Mouse (Mus musculus) frontal cortex, postnatal 14 days (tissue): ENCODE measurements around the gene Cdhr2.
A peak's percentile ranks its signal among the peaks of the same experiment; 100 is the strongest.

Experiments
- DNase-seq, 2 experiments: peaks; one replicate each; pipeline ENCODE4 v3.0.0; 2022; ENCODE audit warnings: low spot score in 2 of 2

Gene Cdhr2

DNA sequence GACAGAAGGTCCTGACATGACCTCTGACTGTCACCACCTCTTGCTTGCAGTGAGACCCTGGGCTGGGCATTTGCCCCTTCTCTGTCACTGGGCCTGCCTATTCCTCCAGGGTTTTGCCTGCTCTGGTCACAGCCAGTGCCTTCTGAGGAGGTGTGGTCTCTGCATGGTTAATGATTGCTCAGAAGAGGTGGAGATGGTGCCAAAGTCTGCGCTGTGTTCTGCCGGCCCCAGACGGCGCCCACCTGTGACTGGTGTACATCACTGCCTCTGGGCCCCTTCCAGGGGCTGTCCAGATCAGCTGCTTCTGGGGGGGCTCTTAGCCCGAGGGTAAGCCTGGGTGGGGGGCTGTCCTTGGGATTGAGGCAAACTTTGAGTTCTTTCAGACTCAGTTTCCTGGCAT is at the start of gene Cdhr2:
Cdhr2 (plus strand) TSS at position 219 of the 400 bp plus-strand sequence.
- DNase-seq = no peak

GRCm38 (mm10) chr13:54660877-54661276 is 40.4 kb upstream of the Cdhr2 start:
- no peak for DNase-seq

- no peak for DNase-seq
Measured at GRCm38 (mm10) chr13:54661358-54661757, 39.9 kb upstream of the Cdhr2 start.

DNA sequence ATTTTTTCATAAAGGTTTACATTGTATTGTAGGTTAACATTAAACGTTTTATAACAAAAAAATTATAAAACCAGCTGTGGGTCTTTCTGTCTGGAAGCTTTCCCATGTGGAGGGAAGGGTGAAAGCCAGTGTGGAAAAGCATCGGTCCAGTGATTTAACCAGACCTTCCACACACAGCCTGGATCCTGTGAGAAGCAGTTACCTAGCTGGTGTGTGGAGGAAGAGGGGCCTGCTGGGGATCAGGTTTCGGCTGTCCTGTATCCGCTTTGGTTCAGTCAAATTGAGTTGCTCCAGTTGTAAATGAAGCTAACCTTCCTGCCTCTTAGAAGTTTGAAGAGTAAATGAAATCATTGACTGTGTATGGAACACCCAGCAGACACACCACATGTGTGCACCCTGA is 37.3 kb upstream of the Cdhr2 start:
- no peak for DNase-seq

GRCm38 (mm10) chr13:54664509-54664908 is 36.8 kb upstream of the Cdhr2 start:
- DNase-seq = no peak

DNA sequence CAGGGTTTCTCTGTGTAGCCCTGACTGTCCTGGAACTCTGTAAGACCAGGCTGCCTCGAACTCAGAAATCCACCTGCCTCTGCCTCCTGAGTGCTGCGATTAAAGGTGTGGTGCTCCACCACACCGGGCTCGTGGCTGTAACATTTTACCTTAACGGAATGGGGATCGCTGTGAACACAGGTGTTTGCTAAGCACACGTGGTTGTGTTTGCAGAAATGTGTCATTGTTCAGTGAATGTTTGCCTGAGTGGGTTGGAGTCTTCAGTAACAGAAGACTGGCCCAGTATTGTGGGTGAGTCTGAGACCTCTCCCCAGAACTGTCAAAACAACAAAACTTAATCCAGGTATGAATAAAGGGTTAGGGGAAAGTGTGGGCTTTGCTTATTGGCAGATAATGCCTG is 36.2 kb upstream of the Cdhr2 start:
- DNase-seq = no peak

- no peak for DNase-seq
Measured at GRCm38 (mm10) chr13:54670491-54670890, 30.8 kb upstream of the Cdhr2 start.

DNA sequence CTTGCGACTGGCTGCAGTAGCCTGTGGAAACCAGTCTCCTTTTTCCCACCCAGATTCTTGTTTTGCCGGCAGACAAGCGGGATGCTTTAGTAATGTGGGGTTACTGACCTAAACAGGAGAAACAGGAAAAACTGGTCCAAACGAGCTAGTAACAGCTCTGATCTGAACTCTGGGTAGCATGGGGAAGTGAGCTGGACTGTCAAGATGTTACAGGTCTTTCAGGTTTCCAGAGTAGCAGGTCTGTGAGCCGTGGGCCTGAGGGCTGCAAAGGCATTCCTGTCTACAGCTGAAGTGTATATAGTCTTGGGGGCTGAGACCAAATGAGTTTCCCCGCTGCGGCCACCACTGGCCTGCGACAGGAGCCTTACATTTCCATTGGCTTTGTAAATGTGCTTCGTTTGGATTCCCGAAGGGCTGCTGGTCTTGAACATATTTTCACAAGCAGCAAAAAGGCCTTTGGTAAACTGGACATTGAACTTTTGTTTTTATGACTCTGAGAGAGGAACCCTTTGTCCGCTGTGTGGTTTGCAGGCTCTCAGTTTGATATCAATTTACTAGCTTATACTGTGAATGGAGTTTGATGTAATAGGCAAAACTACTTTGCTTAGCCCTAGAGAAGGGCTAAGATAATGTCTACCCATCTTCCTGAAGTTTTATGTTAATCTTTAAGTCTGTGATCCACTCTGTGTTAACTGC is 25.2 kb upstream of the Cdhr2 start:
- DNase-seq = no peak

- DNase-seq = no peak
Measured at GRCm38 (mm10) chr13:54678263-54678662, 23.0 kb upstream of the Cdhr2 start.

- no peak for DNase-seq
Measured at GRCm38 (mm10) chr13:54680184-54680853, 20.9 kb upstream of the Cdhr2 start.

DNA sequence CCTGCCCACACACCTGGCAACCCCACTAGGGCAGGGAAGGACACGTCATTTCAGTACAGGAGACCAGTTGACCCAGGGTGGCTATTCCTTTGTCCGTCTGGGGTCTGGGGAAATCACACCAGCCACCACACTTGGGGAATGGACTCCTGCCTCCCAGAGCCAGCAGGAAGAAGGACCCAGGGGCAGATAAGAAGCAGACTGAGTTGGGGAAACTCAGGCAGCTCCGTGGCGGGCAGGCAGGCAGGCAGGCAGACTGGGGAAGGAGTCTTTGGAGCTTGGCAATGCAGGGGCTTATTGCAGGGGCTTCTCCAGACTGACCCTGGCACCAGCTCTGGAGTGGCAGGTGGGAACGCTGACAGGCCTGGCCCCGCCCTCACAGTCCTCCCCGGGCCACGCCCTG is 20.0 kb upstream of the Cdhr2 start:
- no peak for DNase-seq

DNA sequence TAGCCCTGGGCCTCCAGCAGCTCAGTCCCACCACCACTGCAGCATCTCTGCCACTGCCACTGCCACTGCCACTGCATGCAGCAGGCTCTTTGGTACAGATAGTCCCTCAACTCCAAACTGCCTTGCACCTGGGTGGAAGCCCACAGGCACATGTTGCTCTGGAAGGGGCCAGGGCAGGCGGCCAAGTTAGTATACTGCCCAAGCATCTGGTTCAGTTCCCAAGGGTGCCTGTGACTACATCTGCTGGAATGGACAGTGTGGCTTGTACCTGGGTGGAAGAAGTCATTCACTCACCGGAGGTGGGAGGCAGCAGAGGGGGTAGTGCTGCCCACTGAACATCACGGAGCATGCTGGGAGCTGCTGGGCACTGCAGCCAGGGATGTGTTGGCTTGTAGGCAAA is 18.0 kb upstream of the Cdhr2 start:
- no peak for DNase-seq

GRCm38 (mm10) chr13:54684140-54684896 is 16.9 kb upstream of the Cdhr2 start:
- no peak for DNase-seq

DNA sequence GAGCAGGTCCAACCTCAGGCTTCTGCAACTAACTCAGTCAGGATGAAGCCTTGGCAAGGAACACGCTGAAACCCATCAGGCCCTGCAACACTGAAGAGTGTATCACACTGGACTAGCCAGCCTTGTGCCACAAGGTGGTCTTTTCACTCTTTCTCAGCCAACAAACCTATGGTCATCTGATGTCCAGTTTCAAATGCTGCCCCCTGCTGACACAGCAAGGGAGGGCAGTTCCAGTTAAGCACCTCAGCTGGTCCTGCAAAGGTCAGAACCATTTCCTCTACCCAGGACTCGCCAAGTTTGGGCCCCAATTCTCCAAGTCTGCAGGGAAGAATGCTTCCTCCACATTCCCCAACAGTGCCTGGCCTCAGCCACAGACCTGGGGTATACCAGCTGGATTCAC is 16.1 kb upstream of the Cdhr2 start:
- DNase-seq = peak in 1 of 2 experiments; percentile 16

GRCm38 (mm10) chr13:54686139-54687053 is 14.9 kb upstream of the Cdhr2 start:
- DNase-seq = peak in 1 of 2 experiments; percentile 9

DNA sequence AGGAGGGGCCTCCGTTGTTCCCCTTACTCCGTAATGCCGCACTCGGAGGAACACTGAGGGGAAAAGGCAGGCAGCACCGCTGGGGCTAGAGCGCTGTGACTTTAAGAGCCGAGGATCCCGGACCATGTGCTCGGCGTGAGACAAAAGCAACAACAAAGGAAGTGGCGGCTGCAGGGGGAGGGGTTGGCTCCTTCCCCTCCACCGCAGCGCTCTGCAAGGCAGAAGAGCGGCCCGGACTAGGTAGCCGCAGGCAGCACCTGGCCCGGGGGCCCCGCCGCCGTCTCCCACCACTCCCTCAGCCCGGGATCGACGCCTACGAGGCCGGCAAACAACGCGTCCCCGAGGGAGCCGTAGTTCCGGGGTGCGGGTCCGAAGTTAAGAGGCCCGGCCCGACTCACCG is 14.2 kb upstream of the Cdhr2 start:
- peak; percentile 62 to 70 for DNase-seq

DNA sequence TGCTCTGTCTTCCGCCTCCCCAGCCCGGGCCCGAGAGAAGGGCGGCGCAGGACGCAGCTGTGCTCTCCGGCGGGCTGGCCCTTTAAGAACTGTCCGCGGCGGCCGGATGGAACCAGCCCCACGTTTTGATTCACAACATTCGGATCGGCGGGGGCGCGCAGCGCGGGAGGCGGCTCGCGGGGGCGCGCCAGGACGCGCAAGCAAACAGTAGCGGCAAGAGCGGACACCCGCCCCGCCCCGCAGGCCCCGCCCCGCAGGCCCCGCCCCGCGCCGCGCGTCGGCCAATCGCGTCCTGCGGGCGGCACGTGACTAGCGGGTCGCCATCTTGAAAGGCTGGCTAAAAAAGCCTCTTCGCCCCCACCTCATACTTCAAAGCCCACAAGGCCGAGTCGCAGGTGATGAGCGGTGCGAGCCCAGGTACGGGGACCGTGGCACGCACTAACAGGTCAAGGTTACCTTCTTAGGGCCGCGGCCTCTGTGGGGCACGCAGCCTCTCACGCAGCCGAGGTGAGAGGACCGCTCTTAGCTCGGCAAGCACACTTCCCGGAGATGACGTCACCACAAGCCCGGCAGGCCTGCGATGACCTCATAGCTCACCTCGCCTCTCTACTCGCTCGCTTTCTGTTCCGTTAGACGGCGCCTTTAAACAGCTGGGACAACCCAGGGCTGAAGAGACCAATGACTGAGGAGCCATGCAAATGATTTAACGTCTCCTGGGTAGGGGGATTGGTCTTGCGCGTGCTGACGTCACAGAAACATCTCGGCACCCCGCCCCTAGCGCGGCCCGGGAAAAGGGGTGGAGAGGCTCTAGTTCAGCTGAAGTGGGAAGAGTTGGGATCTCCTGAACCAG is 13.5 kb upstream of the Cdhr2 start:
- peak; percentile 96 to 97 for DNase-seq

DNA sequence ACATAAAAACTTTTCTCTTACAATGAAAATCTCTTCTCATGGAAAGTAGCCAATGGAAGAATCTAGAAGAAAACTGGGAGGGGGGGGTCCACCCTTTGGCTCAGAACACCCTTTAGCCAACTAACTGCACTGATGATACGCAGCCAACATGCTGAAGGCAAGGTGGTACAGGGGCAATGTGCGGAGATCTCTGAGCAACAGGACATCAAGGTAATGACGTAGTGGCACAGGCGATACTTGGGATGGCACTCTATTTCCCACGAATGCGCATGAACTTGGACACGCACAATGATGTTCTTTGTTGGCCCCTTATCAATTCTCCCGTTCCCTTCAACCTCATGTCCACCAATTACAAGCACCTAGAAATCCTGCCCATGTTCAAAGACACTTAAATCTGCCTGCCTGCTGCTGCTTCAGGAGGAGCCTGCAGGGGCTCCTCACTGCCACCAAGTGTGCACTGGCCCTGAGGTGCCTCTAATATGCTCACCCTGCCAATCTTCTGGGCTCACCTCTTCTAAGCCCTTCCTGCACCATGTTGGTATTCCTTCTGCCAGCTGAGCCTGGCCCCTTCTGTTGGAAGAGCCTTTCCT is 11.0 kb upstream of the Cdhr2 start:
- DNase-seq = no peak

DNA sequence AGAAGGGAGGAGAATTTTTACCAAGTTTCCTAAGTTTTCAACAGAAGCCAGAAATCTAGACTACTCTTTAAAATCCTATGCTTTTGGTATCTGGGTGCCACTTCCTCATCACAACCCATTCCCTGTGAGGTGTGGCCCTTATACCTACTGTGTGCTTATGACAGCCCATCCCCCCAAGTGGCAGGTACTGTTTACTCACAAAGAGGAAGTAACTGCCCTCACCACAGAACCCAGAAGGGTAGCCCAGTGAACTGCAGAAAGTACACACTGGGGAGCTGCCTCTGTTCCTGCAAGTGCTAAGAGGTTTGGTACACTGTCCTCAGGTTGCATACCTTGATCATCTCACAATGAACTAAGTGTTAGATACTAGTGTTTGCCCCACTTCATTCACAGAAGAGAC is 9.5 kb upstream of the Cdhr2 start:
- DNase-seq = no peak
